Mouse (Mus musculus): ENCODE measurements around the gene Tcam1.

GRCm38 (mm10) chr11:106266431-106266830, 10.0 kb upstream of the Tcam1 start:
- TF ChIP-seq POLR2A (IDR thresholded peaks at IDR 0.05; ENCODE audit: low read depth, low read length) (no peak), CTCF (IDR thresholded peaks at IDR 0.05; ENCODE audit: extremely low read depth, insufficient read length, insufficient replicate concordance, low read depth, low read length) (no peak)

Measured in small intestine, adult 2 months (tissue).